Mouse (Mus musculus) kidney, adult 8-10 months (tissue): ENCODE measurements around the gene Kl.

ENCODE experiments used
- DNase-seq, 2 experiments: peaks; one replicate each; pipeline ENCODE4 v3.0.0; 2022

Kl gene

GRCm38 (mm10) chr5:151034715-151035512, 82.5 kb downstream of the Kl start:
- no peak for DNase-seq

- DNase-seq: no peak
Measured at GRCm38 (mm10) chr5:151037871-151038270, 85.5 kb downstream of the Kl start.

GRCm38 (mm10) chr5:151042911-151043310, 90.5 kb downstream of the Kl start:
- DNase-seq: peak; percentile 74 to 83
